Mouse (Mus musculus) hindbrain, embryonic 13.5 days (tissue): Measurements from ENCODE around the gene Tube1. TPM values are rescaled to one million over a fixed set of nuclear protein-coding genes. Genes with fewer than 3 reads are reported as not detected.

Experiments used
- polyA plus RNA-seq: library from polyadenylated mRNA; unstranded; fragments of >200 nt; fragmentation: Nextera tagmentation; extraction: Ambion mirVana; gene quantifications from 2 replicates; pipeline ENCODE4 v1.2.1, GENCODE M21; 2015

Gene Tube1
- polyA plus RNA-seq, 1 experiment from 2014 or later = 9.6 TPM

Other genes with a start within 250 kb of the Tube1 start
- 22.3 and 23.3 TPM in 2 replicates for gene Lama4, start 168.5 kb upstream of the Tube1 start, polyA plus RNA-seq
- 32.7 and 34.8 TPM in 2 replicates for gene Fam229b, start 62 bp upstream of the Tube1 start, polyA plus RNA-seq
- 0.41 and 0.44 TPM in 2 replicates for gene Ccn6, start 29.8 kb downstream of the Tube1 start, polyA plus RNA-seq
- 68.3 and 71.0 TPM in 2 replicates for gene Fyn, start 234.9 kb downstream of the Tube1 start, polyA plus RNA-seq